Mouse (Mus musculus) MEL (cell line): ENCODE measurements around the gene Plcb4. TPM values are rescaled to one million over a fixed set of nuclear protein-coding genes. Genes with fewer than 3 reads are reported as not detected.

Experiments used
- DNase-seq: peaks from one replicate; pipeline ENCODE4 v3.0.0; 2011; ENCODE audit warnings: low read depth, low spot score
- H3K27ac ChIP-seq: 2 replicates; pipeline ENCODE4 v1.5.1; 2012; ENCODE audit warnings: low read depth, mild to moderate bottlenecking, control low read depth, low read length, moderate library complexity; ENCODE audit not compliant: control insufficient read depth
- H3K27me3 ChIP-seq, 2 experiments: fragments of 150-350 bp in 1 of 2; sonication (generic) in 1 of 2; 2 replicates each; pipeline ENCODE4 v1.6.1; 2012; ENCODE audit warnings: low read length in 2 of 2, mild to moderate bottlenecking in 2 of 2, improper control_type of control experiment in 1 of 2, moderate library complexity in 1 of 2; ENCODE audit not compliant: insufficient read depth in 2 of 2, control insufficient read depth in 1 of 2
- H3K36me3 ChIP-seq, 2 experiments: 2 replicates each; pipeline ENCODE4 v1.6.1; 2012 to 2014; ENCODE audit warnings: low read length in 2 of 2, improper control_type of control experiment in 1 of 2, inconsistent platforms in 1 of 2, mild to moderate bottlenecking in 1 of 2; ENCODE audit not compliant: insufficient read depth in 2 of 2, control insufficient read depth in 1 of 2
- H3K4me1 ChIP-seq, 2 experiments: fragments of 150-350 bp in 1 of 2; sonication (generic) in 1 of 2; 2 replicates each; pipeline ENCODE4 v1.6.1; 2012; ENCODE audit warnings: low read length in 2 of 2, improper control_type of control experiment in 1 of 2, mild to moderate bottlenecking in 1 of 2; ENCODE audit not compliant: insufficient read depth in 2 of 2, control insufficient read depth in 1 of 2
- H3K4me3 ChIP-seq, 2 experiments: fragments of 150-350 bp in 1 of 2; sonication (generic) in 1 of 2; 2 replicates each; pipeline ENCODE4 v1.5.1; 2012; ENCODE audit warnings: low read depth in 2 of 2, low read length in 2 of 2, mild to moderate bottlenecking in 2 of 2, moderate library complexity in 2 of 2, control low read depth in 1 of 2, improper control_type of control experiment in 1 of 2; ENCODE audit not compliant: control insufficient read depth in 1 of 2, insufficient read depth in 1 of 2
- H3K79me2 ChIP-seq: 2 replicates; pipeline ENCODE4 v1.6.1; 2012; ENCODE audit warnings: mild to moderate bottlenecking, low read length, moderate library complexity; ENCODE audit not compliant: control insufficient read depth, poor library complexity, insufficient read depth
- H3K9ac ChIP-seq: 2 replicates; pipeline ENCODE4 v1.6.1; 2012; ENCODE audit warnings: low read depth, mild to moderate bottlenecking, control low read depth, low read length, moderate library complexity; ENCODE audit not compliant: control insufficient read depth, poor library complexity, severe bottlenecking
- H3K9me3 ChIP-seq: fragments of 150-350 bp; sonication (generic); replicated peaks from 2 replicates; pipeline ENCODE4 v1.6.1; 2012; ENCODE audit warnings: mild to moderate bottlenecking, low read length, improper control_type of control experiment, moderate library complexity; ENCODE audit not compliant: insufficient read depth
- CTCF ChIP-seq, 3 experiments: IDR thresholded peaks in 2 of 3; conservative IDR thresholded peaks in 1 of 3; 2 replicates each; pipeline ENCODE4 v1.5.1; 2011 to 2012; ENCODE audit warnings: low read length in 3 of 3, low read depth in 2 of 3, mild to moderate bottlenecking in 2 of 3, improper control_type of control experiment in 1 of 3, inconsistent platforms in 1 of 3, mixed read lengths in 1 of 3, moderate library complexity in 1 of 3; ENCODE audit not compliant: control insufficient read depth in 1 of 3, insufficient read depth in 1 of 3, poor library complexity in 1 of 3, severe bottlenecking in 1 of 3
- GABPA ChIP-seq: IDR thresholded peaks from 2 replicates; pipeline ENCODE4 v1.6.1; 2012; ENCODE audit warnings: low read depth, mild to moderate bottlenecking, inconsistent platforms, low read length, improper control_type of control experiment, moderate library complexity
- KAT2A ChIP-seq: conservative IDR thresholded peaks from 2 replicates; pipeline ENCODE4 v1.6.1; 2012; ENCODE audit warnings: low read depth, low read length, improper control_type of control experiment, inconsistent platforms
- MAFK ChIP-seq: IDR thresholded peaks from 2 replicates; pipeline ENCODE4 v1.6.1; 2011; ENCODE audit warnings: low read depth, mild to moderate bottlenecking, low read length, improper control_type of control experiment, borderline replicate concordance
- MAX ChIP-seq: IDR thresholded peaks from 2 replicates; pipeline ENCODE4 v1.6.1; 2011; ENCODE audit warnings: low read length, improper control_type of control experiment
- MEF2A ChIP-seq: IDR thresholded peaks from 2 replicates; pipeline ENCODE4 v1.6.1; 2014; ENCODE audit warnings: low read depth, mild to moderate bottlenecking, inconsistent platforms, low read length, improper control_type of control experiment; ENCODE audit not compliant: poor library complexity, insufficient replicate concordance, severe bottlenecking; ENCODE audit errors: extremely low read depth
- MXI1 ChIP-seq: IDR thresholded peaks from 2 replicates; pipeline ENCODE4 v1.6.1; 2011; ENCODE audit warnings: mild to moderate bottlenecking, low read depth, low read length, improper control_type of control experiment
- MYB ChIP-seq: IDR thresholded peaks from 2 replicates; pipeline ENCODE4 v1.6.1; 2011; ENCODE audit warnings: mild to moderate bottlenecking, low read depth, low read length, improper control_type of control experiment
- NRF1 ChIP-seq: IDR thresholded peaks from 2 replicates; pipeline ENCODE4 v1.6.1; 2014; ENCODE audit warnings: low read depth, mild to moderate bottlenecking, inconsistent platforms, low read length, improper control_type of control experiment, moderate library complexity; ENCODE audit not compliant: poor library complexity, insufficient read depth, severe bottlenecking
- POLR2AphosphoS2 ChIP-seq: IDR thresholded peaks from 2 replicates; pipeline ENCODE4 v1.6.1; 2011; ENCODE audit warnings: low read length, improper control_type of control experiment
- SMC3 ChIP-seq: IDR thresholded peaks from 2 replicates; pipeline ENCODE4 v1.6.1; 2011; ENCODE audit warnings: low read depth, low read length, improper control_type of control experiment
- TBP ChIP-seq: IDR thresholded peaks from 2 replicates; pipeline ENCODE4 v1.8.0; 2011; ENCODE audit warnings: low read depth, low read length, improper control_type of control experiment
- TCF12 ChIP-seq: IDR thresholded peaks from 2 replicates; pipeline ENCODE4 v1.6.1; 2014; ENCODE audit warnings: low read depth, mild to moderate bottlenecking, inconsistent platforms, low read length, improper control_type of control experiment, moderate library complexity
- UBTF ChIP-seq: IDR thresholded peaks from 2 replicates; pipeline ENCODE4 v1.6.1; 2012; ENCODE audit warnings: low read depth, mild to moderate bottlenecking, inconsistent platforms, low read length, improper control_type of control experiment, moderate library complexity, borderline replicate concordance; ENCODE audit not compliant: insufficient read depth
- USF1 ChIP-seq: IDR thresholded peaks from 2 replicates; pipeline ENCODE4 v1.6.1; 2014; ENCODE audit warnings: low read depth, mild to moderate bottlenecking, inconsistent platforms, low read length, improper control_type of control experiment, moderate library complexity
- ZC3H11A ChIP-seq: IDR thresholded peaks from 2 replicates; pipeline ENCODE4 v1.6.1; 2012; ENCODE audit warnings: low read depth, mild to moderate bottlenecking, inconsistent platforms, low read length, improper control_type of control experiment
- ZKSCAN1 ChIP-seq: IDR thresholded peaks from 2 replicates; pipeline ENCODE4 v1.6.1; 2012; ENCODE audit warnings: low read depth, mild to moderate bottlenecking, inconsistent platforms, low read length, improper control_type of control experiment, moderate library complexity
- polyA plus RNA-seq, 2 experiments: library from polyadenylated mRNA; stranded (reverse) in 1 of 2; unstranded in 1 of 2; fragments of >175 nt in 1 of 2; fragments of >200 nt in 1 of 2; gene quantifications; 2 replicates each; pipeline versions ENCODE4 v1.2.1 to v1.2.4; 2012; ENCODE audit warnings: low replicate concordance in 2 of 2, low read depth in 1 of 2; ENCODE audit not compliant: insufficient read length in 2 of 2, insufficient read depth in 1 of 2, missing spikeins in 1 of 2
- total RNA-seq: library from RNA; depleted of rRNA; stranded (reverse); fragments of 300-350 nt; gene quantifications from 2 replicates; pipeline ENCODE4 v1.2.3, GENCODE M21; 2012

The Plcb4 gene
- total and polyA plus RNA-seq, 3 experiments = not detected

- Histone ChIP-seq H3K4me1 (no peaks in the 10 kb centered on the region), H3K27ac (no peak overlapping the region), H3K4me3 (no peak overlapping the region), H3K36me3 (no peaks in the 10 kb centered on the region), H3K79me2 (no peaks in the 10 kb centered on the region), H3K9me3 (no peaks in the 10 kb centered on the region), H3K27me3 (no peaks in the 10 kb centered on the region), H3K9ac (no peak overlapping the region)
- no peak for TF ChIP-seq CTCF (IDR thresholded peaks at IDR 0.05 in 2 of 3, conservative IDR thresholded peaks at IDR 0.05 in 1 of 3; ENCODE audit: control insufficient read depth in 1 of 3, insufficient read depth in 1 of 3, low read depth in 2 of 3, low read length in 3 of 3, poor library complexity in 1 of 3, severe bottlenecking in 1 of 3)
- no peak for TF ChIP-seq GABPA
- no peak for TF ChIP-seq ZKSCAN1
- no peak for TF ChIP-seq UBTF
- TF ChIP-seq KAT2A = no peak
- TF ChIP-seq MAX = no peak
- TF ChIP-seq MYB = no peak
- no peak for TF ChIP-seq SMC3
- TF ChIP-seq TCF12 = no peak
- no peak for TF ChIP-seq POLR2AphosphoS2
- no peak for TF ChIP-seq MXI1
- TF ChIP-seq USF1 = no peak
- no peak for TF ChIP-seq ZC3H11A
- TF ChIP-seq NRF1 = no peak
- no peak for TF ChIP-seq MAFK
- no peak for DNase-seq
These were observed 80.1 kb downstream of the Plcb4 start for GRCm38 (mm10) chr2:135738950-135739349.

- Histone ChIP-seq H3K4me3 (no peak overlapping the region), H3K9me3 (no peaks in the 10 kb centered on the region), H3K27ac (no peak overlapping the region), H3K27me3 (no peaks in the 10 kb centered on the region), H3K9ac (no peak overlapping the region), H3K36me3 (no peaks in the 10 kb centered on the region), H3K79me2 (no peaks in the 10 kb centered on the region), H3K4me1 (no peaks in the 10 kb centered on the region)
- no peak for DNase-seq
- TF ChIP-seq USF1 (no peak), TBP (peak; percentile 82; the same call in 1 of the 2 replicates), MEF2A (no peak)
These were observed 84.3 kb downstream of the Plcb4 start for GRCm38 (mm10) chr2:135742954-135743700.
